Mouse (Mus musculus): ENCODE measurements around the gene Runx2. TPM values are rescaled to one million over a fixed set of nuclear protein-coding genes. Genes with fewer than 3 reads are reported as not detected.

Gene Runx2
- polyA plus RNA-seq, 2 experiments: 16.5 to 27.5 TPM

DNA sequence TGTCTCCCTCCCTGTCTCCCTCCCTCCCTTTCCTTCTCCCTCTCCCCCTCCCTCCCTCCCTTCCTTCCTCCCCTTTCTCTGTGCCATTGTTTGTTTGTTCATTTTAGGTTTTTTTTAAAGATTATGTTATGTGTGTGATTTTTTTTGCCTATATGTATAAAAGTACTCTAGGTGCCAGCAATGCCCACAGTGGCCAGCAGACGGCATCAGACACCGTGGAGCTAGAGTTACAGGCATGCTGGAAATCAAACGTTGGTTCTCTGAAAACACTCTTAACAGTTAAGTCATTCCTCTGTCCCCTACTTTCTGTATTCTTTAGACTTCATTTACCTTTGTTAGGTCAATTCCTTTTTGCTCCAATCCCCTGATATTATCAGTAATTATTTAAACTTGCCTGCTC, 70.8 kb downstream of the Runx2 start:
- Histone ChIP-seq H3K9ac (ENCODE audit: low read depth, low read length, severe bottlenecking) (no peak overlapping the region), H3K4me3 (replicated peaks; ENCODE audit: low read length) (no peak overlapping the region), H3K4me1 (ENCODE audit: control insufficient read depth, insufficient read depth, low read length) (0 out of 2 replicates have a peak, but pooled peaks cover 2% of the 10 kb centered on the region), H3K27ac (replicated peaks; ENCODE audit: low read depth, low read length) (no peak overlapping the region), H3K36me3 (ENCODE audit: control insufficient read depth, insufficient read depth, low read length) (no peaks in the 10 kb centered on the region), H3K9me3 (ENCODE audit: control insufficient read depth, low read length) (no peaks in the 10 kb centered on the region), H3K4me2 (replicated peaks; ENCODE audit: low read depth, low read length, severe bottlenecking) (no peak overlapping the region), H3K27me3 (ENCODE audit: control insufficient read depth, insufficient read depth, low read length) (peaks cover 28% of the 10 kb centered on the region)
- no peak for TF ChIP-seq POLR2A (IDR thresholded peaks at IDR 0.05; ENCODE audit: borderline replicate concordance, extremely low read depth, insufficient read depth, insufficient read length)
- no peak for ATAC-seq (ENCODE audit: low FRiP score, low read depth)
- DNase-seq (ENCODE audit: low spot score): no peak
- WGBS: 47% methylated on average over 3 of the region's 3 CpGs

DNA sequence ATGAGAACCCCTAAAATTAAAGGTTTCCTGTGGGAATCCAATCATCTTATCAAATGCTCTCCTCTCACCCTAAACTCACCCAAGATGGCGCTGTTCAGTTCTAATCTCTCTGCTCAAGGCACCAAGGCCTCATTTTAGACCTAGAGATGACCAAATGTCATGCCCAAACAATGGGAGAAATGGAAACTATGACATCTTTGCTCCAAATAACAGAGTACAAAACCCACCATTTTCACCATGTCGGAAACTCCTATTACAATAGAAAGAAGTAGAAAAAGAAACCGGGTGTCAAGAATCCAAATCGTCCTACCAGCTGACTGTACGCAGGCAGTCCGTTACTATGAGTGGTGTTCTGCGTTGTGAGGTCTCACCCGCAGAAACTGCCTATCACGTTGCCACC, 72.4 kb downstream of the Runx2 start:
- ATAC-seq (ENCODE audit: low FRiP score, low read depth): no peak
- 88% methylated on average over 9 of the region's 9 CpGs for WGBS
- Histone ChIP-seq H3K4me1 (ENCODE audit: control insufficient read depth, insufficient read depth, low read length) (peaks cover 11% of the 10 kb centered on the region; the same call in 1 of the 2 replicates), H3K9ac (ENCODE audit: low read depth, low read length, severe bottlenecking) (no peak overlapping the region), H3K27me3 (ENCODE audit: control insufficient read depth, insufficient read depth, low read length) (peaks cover 43% of the 10 kb centered on the region), H3K4me3 (replicated peaks; ENCODE audit: low read length) (no peak overlapping the region), H3K9me3 (ENCODE audit: control insufficient read depth, low read length) (no peaks in the 10 kb centered on the region), H3K27ac (replicated peaks; ENCODE audit: low read depth, low read length) (no peak overlapping the region), H3K36me3 (ENCODE audit: control insufficient read depth, insufficient read depth, low read length) (no peaks in the 10 kb centered on the region), H3K4me2 (replicated peaks; ENCODE audit: low read depth, low read length, severe bottlenecking) (no peak overlapping the region)
- DNase-seq (ENCODE audit: low spot score): no peak
- TF ChIP-seq POLR2A (IDR thresholded peaks at IDR 0.05; ENCODE audit: borderline replicate concordance, extremely low read depth, insufficient read depth, insufficient read length): no peak

DNA sequence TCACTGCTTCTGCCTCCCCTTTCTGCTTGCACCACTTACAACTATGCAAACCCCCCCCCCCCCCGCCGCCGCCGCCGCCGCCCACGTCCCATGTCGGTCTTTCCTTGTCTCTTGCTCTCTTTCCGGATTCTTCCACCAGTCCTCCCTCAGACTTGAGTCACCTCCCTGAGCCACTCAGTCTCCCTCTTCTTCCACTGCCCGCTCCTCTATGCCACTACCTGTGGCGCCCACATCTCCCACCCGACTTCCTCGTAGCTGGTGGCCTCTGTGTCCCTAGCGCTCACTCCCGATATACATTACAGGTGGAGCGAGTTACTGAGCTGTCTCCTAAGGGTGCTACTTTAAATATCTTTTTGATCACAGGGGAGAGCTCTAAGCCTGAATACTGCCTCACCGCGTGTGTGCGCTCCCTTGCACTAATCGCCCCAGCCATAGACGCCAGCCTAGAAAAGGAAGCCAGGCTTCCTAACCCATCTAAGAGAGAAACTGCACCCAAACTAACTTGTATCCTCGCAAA, 76.4 kb downstream of the Runx2 start:
- H3K27ac ChIP-seq (replicated peaks; ENCODE audit: low read depth, low read length): no peak overlapping the region
- peak overlapping the region; percentile 92 for H3K4me2 ChIP-seq (replicated peaks; ENCODE audit: low read depth, low read length, severe bottlenecking)
- no peak for TF ChIP-seq POLR2A (IDR thresholded peaks at IDR 0.05; ENCODE audit: borderline replicate concordance, extremely low read depth, insufficient read depth, insufficient read length)
- peak overlapping the region; percentile 72 for H3K4me3 ChIP-seq (replicated peaks; ENCODE audit: low read length)
- H3K36me3 ChIP-seq (ENCODE audit: control insufficient read depth, insufficient read depth, low read length): no peaks in the 10 kb centered on the region
- ATAC-seq (ENCODE audit: low FRiP score, low read depth) (no peak), DNase-seq (ENCODE audit: low spot score) (no peak)
- WGBS: 1% methylated on average over 21 of the region's 22 CpGs
- peak overlapping the region; percentile 31; the same call in 1 of the 2 replicates for H3K9ac ChIP-seq (ENCODE audit: low read depth, low read length, severe bottlenecking)
- H3K4me1 ChIP-seq (ENCODE audit: control insufficient read depth, insufficient read depth, low read length): peaks cover 21% of the 10 kb centered on the region; the same call in 1 of the 2 replicates
- no peaks in the 10 kb centered on the region for H3K9me3 ChIP-seq (ENCODE audit: control insufficient read depth, low read length)
- peaks cover 73% of the 10 kb centered on the region for H3K27me3 ChIP-seq (ENCODE audit: control insufficient read depth, insufficient read depth, low read length)

DNA sequence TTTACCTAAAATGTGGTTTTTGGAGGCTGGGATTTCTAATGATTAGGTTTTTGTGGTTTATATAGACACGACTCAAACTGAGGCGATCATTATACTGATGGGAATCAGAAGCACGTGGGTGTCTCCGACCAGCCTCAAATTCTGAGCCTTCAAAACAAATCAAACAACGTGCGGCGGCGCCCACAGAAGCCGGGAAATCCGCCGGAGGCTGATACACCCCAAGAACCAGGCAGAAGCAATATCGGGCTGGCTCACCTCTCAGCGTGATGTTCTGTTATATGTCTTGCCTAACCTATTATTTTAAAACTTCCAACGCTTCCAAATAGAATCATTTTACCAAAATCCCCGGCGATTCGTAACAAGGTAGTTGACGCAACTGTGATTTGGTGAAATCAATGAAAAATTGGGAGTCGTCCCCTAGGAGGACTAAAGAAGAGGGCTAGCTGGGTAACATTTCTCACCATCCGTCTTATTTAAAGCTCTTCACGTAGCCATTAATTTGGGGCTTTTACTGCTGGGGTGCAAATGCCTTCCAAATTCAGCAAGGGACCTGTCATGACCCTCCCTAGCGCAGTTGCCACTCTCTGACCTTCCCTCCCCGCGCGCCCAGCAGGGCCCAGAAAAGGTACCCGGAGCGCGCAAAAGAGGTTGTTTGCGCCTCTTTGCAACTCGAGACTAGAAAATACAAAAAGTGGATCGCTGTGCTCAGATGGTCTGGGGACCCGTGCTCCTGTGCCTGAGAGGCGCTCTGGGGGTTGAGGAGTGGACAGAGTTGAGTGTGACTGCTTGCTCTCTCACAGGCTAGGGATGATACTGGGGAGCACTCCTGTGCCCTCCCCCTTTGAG, 77.1 kb downstream of the Runx2 start:
- H3K27ac ChIP-seq (replicated peaks; ENCODE audit: low read depth, low read length): no peak overlapping the region
- peaks cover 21% of the 10 kb centered on the region; the same call in 1 of the 2 replicates for H3K4me1 ChIP-seq (ENCODE audit: control insufficient read depth, insufficient read depth, low read length)
- no peak for TF ChIP-seq POLR2A (IDR thresholded peaks at IDR 0.05; ENCODE audit: borderline replicate concordance, extremely low read depth, insufficient read depth, insufficient read length)
- under 1% methylated on average over 32 of the region's 33 CpGs for WGBS
- DNase-seq (ENCODE audit: low spot score) (peak; percentile 26), ATAC-seq (ENCODE audit: low FRiP score, low read depth) (no peak)
- peak overlapping the region; percentile 72 for H3K4me3 ChIP-seq (replicated peaks; ENCODE audit: low read length)
- H3K9ac ChIP-seq (ENCODE audit: low read depth, low read length, severe bottlenecking): peak overlapping the region; percentile 31; the same call in 1 of the 2 replicates
- peaks cover 68% of the 10 kb centered on the region for H3K27me3 ChIP-seq (ENCODE audit: control insufficient read depth, insufficient read depth, low read length)
- no peaks in the 10 kb centered on the region for H3K9me3 ChIP-seq (ENCODE audit: control insufficient read depth, low read length)
- peak overlapping the region; percentile 92 for H3K4me2 ChIP-seq (replicated peaks; ENCODE audit: low read depth, low read length, severe bottlenecking)
- H3K36me3 ChIP-seq (ENCODE audit: control insufficient read depth, insufficient read depth, low read length): no peaks in the 10 kb centered on the region

DNA sequence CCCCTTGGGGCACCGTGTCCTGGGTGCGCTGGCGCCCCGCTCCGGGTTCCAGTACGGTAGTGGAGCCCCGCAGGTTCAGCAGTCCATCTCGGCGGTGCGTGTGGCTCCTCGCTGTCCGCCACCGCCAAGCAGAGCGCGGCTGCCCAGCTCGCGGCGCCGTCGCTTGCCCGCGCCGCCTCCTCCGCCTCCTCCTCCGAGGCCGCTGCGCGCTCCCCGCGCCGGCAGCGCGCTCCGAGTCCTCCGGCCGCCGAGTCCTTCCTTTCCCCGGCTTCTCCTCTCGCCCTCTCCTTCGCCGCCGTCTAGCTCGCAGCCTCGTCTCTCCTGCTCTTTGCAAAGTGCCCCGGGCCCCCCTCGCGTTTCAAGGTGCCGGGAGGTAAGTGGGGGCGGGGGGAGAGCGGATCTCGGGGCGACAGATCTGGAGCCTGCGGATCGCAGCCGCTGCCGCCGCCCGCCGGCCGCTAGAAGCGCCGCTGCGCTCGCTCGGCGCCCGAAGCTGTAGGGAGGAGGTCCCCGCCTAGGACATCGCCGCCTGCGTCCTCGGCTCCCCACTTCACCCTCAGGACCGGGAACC, 78.5 kb downstream of the Runx2 start:
- TF ChIP-seq POLR2A (IDR thresholded peaks at IDR 0.05; ENCODE audit: borderline replicate concordance, extremely low read depth, insufficient read depth, insufficient read length): no peak
- peak overlapping the region; percentile 92 for H3K4me2 ChIP-seq (replicated peaks; ENCODE audit: low read depth, low read length, severe bottlenecking)
- H3K9me3 ChIP-seq (ENCODE audit: control insufficient read depth, low read length): no peaks in the 10 kb centered on the region
- H3K27ac ChIP-seq (replicated peaks; ENCODE audit: low read depth, low read length): peak overlapping the region; percentile 84
- H3K36me3 ChIP-seq (ENCODE audit: control insufficient read depth, insufficient read depth, low read length): no peaks in the 10 kb centered on the region
- peaks cover 75% of the 10 kb centered on the region for H3K27me3 ChIP-seq (ENCODE audit: control insufficient read depth, insufficient read depth, low read length)
- peak overlapping the region; percentile 72 for H3K4me3 ChIP-seq (replicated peaks; ENCODE audit: low read length)
- peak; percentile 75 for DNase-seq (ENCODE audit: low spot score)
- peaks cover 21% of the 10 kb centered on the region; the same call in 1 of the 2 replicates for H3K4me1 ChIP-seq (ENCODE audit: control insufficient read depth, insufficient read depth, low read length)
- peak; percentile 68 for ATAC-seq (ENCODE audit: low FRiP score, low read depth)
- H3K9ac ChIP-seq (ENCODE audit: low read depth, low read length, severe bottlenecking): peak overlapping the region; percentile 80
- 0% methylated on average over 2 of the region's 73 CpGs for WGBS
